Mouse (Mus musculus) CH12.LX (cell line): Measurements from ENCODE around the gene Olfr1434. TPM values are rescaled to one million over a fixed set of nuclear protein-coding genes. Genes with fewer than 3 reads are reported as not detected.

Experiments used
- DNase-seq: peaks from one replicate; pipeline ENCODE4 v3.0.0-alpha.2; 2013; ENCODE audit errors: extremely low read depth
- H3K27ac ChIP-seq: 2 replicates; pipeline ENCODE4 v1.5.1; 2012; ENCODE audit warnings: low read depth, mild to moderate bottlenecking, control low read depth, moderate library complexity; ENCODE audit not compliant: insufficient read depth
- H3K27me3 ChIP-seq: replicated peaks from 2 replicates; pipeline ENCODE3; 2012; ENCODE audit warnings: inconsistent platforms
- H3K36me3 ChIP-seq, 2 experiments: replicated peaks in 1 of 2; 2 replicates each; pipeline versions ENCODE3 to v1.6.1; 2012; ENCODE audit warnings: inconsistent platforms in 1 of 2, low read length in 1 of 2, mild to moderate bottlenecking in 1 of 2, mixed read lengths in 1 of 2, moderate library complexity in 1 of 2; ENCODE audit not compliant: control insufficient read depth in 1 of 2, insufficient read depth in 1 of 2
- H3K4me1 ChIP-seq, 2 experiments: 2 replicates each; pipeline ENCODE4 v1.6.1; 2012; ENCODE audit warnings: inconsistent platforms in 1 of 2, moderate library complexity in 1 of 2; ENCODE audit not compliant: insufficient read depth in 2 of 2, control insufficient read depth in 1 of 2
- H3K4me2 ChIP-seq: 2 replicates; pipeline ENCODE4 v1.6.1; 2012; ENCODE audit warnings: low read depth, mild to moderate bottlenecking, control low read depth; ENCODE audit not compliant: poor library complexity, insufficient read depth, severe bottlenecking
- H3K4me3 ChIP-seq, 3 experiments: fragments of 150-350 bp in 1 of 3; sonication (generic) in 1 of 3; replicated peaks in 1 of 3; 2 replicates each; pipeline versions ENCODE3 to v1.5.1; 2011 to 2012; ENCODE audit warnings: low read depth in 2 of 3, low read length in 2 of 3, mild to moderate bottlenecking in 2 of 3, moderate library complexity in 2 of 3, control low read depth in 1 of 3, improper control_type of control experiment in 1 of 3, inconsistent platforms in 1 of 3, mixed read lengths in 1 of 3; ENCODE audit not compliant: poor library complexity in 1 of 3
- H3K79me2 ChIP-seq: replicated peaks from 2 replicates; pipeline ENCODE4 v1.6.1; 2012; ENCODE audit warnings: mild to moderate bottlenecking, moderate library complexity; ENCODE audit not compliant: control insufficient read depth, poor library complexity, insufficient read depth, severe bottlenecking; ENCODE audit errors: extremely low read depth
- H3K9ac ChIP-seq: 2 replicates; pipeline ENCODE4 v1.6.1; 2012; ENCODE audit warnings: low read depth, mild to moderate bottlenecking, control low read depth, moderate library complexity; ENCODE audit not compliant: insufficient read depth
- H3K9me3 ChIP-seq: replicated peaks from 2 replicates; pipeline ENCODE3; 2012; ENCODE audit warnings: low read length, inconsistent platforms, mixed read lengths
- BHLHE40 ChIP-seq: IDR thresholded peaks from 2 replicates; pipeline ENCODE4 v1.6.1; 2011; ENCODE audit warnings: mild to moderate bottlenecking, low read depth, low read length, improper control_type of control experiment
- CTCF ChIP-seq, 2 experiments: IDR thresholded peaks in 1 of 2; conservative IDR thresholded peaks in 1 of 2; 2 replicates each; pipeline ENCODE4 v1.5.1; 2011 to 2012; ENCODE audit warnings: low read depth in 2 of 2, low read length in 2 of 2, improper control_type of control experiment in 1 of 2, inconsistent platforms in 1 of 2, mild to moderate bottlenecking in 1 of 2, moderate library complexity in 1 of 2
- IRF4 ChIP-seq: IDR thresholded peaks from 2 replicates; pipeline ENCODE4 v1.6.1; 2014; ENCODE audit warnings: low read depth, mild to moderate bottlenecking, inconsistent platforms, low read length, improper control_type of control experiment
- JUN ChIP-seq: IDR thresholded peaks from 2 replicates; pipeline ENCODE4 v1.6.1; 2011; ENCODE audit warnings: low read depth, mild to moderate bottlenecking, low read length, improper control_type of control experiment, moderate library complexity; ENCODE audit not compliant: insufficient read depth
- KAT2A ChIP-seq: IDR thresholded peaks from 2 replicates; pipeline ENCODE4 v1.6.1; 2012; ENCODE audit warnings: low read length, improper control_type of control experiment, inconsistent platforms; ENCODE audit not compliant: insufficient replicate concordance
- MAFK ChIP-seq: IDR thresholded peaks from 2 replicates; pipeline ENCODE4 v1.6.1; 2011; ENCODE audit warnings: low read length, improper control_type of control experiment; ENCODE audit not compliant: insufficient replicate concordance
- MYC ChIP-seq: IDR thresholded peaks from 2 replicates; pipeline ENCODE4 v1.6.1; 2011; ENCODE audit warnings: low read depth, mild to moderate bottlenecking, improper control_type of control experiment, low read length
- NRF1 ChIP-seq: IDR thresholded peaks from 2 replicates; pipeline ENCODE4 v1.6.1; 2014; ENCODE audit warnings: low read depth, mild to moderate bottlenecking, inconsistent platforms, low read length, improper control_type of control experiment, moderate library complexity
- SMC3 ChIP-seq: IDR thresholded peaks from 2 replicates; pipeline ENCODE4 v1.6.1; 2011; ENCODE audit warnings: low read depth, low read length, improper control_type of control experiment
- TBP ChIP-seq: conservative IDR thresholded peaks from 2 replicates; pipeline ENCODE4 v1.6.1; 2011; ENCODE audit warnings: low read depth, low read length, improper control_type of control experiment
- TCF12 ChIP-seq: IDR thresholded peaks from 2 replicates; pipeline ENCODE4 v1.6.1; 2014; ENCODE audit warnings: low read depth, mild to moderate bottlenecking, inconsistent platforms, low read length, improper control_type of control experiment
- dilution Hi-C: fragments of 300-500 bp; cut with MboI; formaldehyde crosslinking; loops from 2 replicates; pipeline ENCODE4 v1.14.3; 2020; ENCODE audit warnings: low sequenced_read_pairs; ENCODE audit not compliant: extremely low pct_unique_long_range_greater_than_20kb, extremely low pct_ligation_motif_present
- in situ Hi-C: fragments of 300-500 bp; cut with MboI; formaldehyde crosslinking; loops from 3 replicates; pipeline ENCODE4 v1.14.3; 2019; ENCODE audit warnings: low sequenced_read_pairs, low pct_ligation_motif_present, low pct_unique_long_range_greater_than_20kb, mixed read lengths
- polyA plus RNA-seq: library from polyadenylated mRNA; unstranded; fragments of >175 nt; gene quantifications from 2 replicates; pipeline ENCODE4 v1.2.1, GENCODE M21; 2012; ENCODE audit warnings: low read depth; ENCODE audit not compliant: insufficient read length
- total RNA-seq, 2 experiments: library from RNA; depleted of rRNA; stranded (reverse); fragments of 300-350 nt in 1 of 2; fragments of >200 nt in 1 of 2; gene quantifications; 2 replicates each; pipeline ENCODE4 v1.2.3; 2012 to 2014

The Olfr1434 gene
- total and polyA plus RNA-seq, 3 experiments, result not detected

DNA sequence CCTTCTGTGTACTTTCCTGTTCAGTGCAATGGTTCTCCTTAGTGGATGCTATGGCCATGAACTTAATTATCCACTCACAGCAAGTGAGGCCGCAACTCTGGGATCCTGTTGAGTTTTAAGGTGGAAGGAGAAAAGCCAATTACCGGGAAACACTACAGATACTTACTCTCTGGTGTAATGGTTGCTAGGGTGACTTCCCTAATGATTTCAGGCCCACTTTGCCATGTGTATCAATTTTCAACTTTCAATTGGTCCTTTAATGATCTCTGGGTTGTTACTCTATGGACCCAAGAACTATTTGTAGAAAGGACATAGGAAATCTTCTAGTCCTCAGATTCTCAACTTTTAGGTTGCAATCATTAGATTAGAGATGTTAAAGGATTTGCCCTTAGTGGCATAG lies 45.3 kb downstream of the Olfr1434 start, which contains the start of gene Olfr1437:
Gene Olfr1437 (minus strand): TSS at position 101 of the 400 bp plus-strand sequence.
- no peak for TF ChIP-seq TCF12
- TF ChIP-seq KAT2A, result no peak
- no peak for TF ChIP-seq IRF4
- TF ChIP-seq TBP, result no peak
- TF ChIP-seq SMC3, result no peak
- TF ChIP-seq MYC, result no peak
- TF ChIP-seq BHLHE40, result no peak
- no peak for TF ChIP-seq JUN
- no peak for TF ChIP-seq MAFK
- no peak for TF ChIP-seq NRF1
- no peak for TF ChIP-seq CTCF (conservative IDR thresholded peaks at IDR 0.05 in 1 of 2, IDR thresholded peaks at IDR 0.05 in 1 of 2; ENCODE audit: low read depth in 2 of 2, low read length in 2 of 2)
- no peak within 1 kb of the TSS for H3K4me2 ChIP-seq
- no peak within 1 kb of the TSS for H3K4me3 ChIP-seq
- dilution Hi-C loops (no loop called here), in situ Hi-C loops (no loop called here)
- DNase-seq, result no peak
- no peak within 1 kb of the TSS for H3K27ac ChIP-seq
- H3K4me1 ChIP-seq, result no peaks in the 10 kb centered on the region
- H3K9ac ChIP-seq, result no peak within 1 kb of the TSS
- no peaks in the 10 kb centered on the region for H3K36me3 ChIP-seq
- H3K79me2 ChIP-seq, result no peaks in the 10 kb centered on the region
- H3K9me3 ChIP-seq, result no peaks in the 10 kb centered on the region
- no peaks in the 10 kb centered on the region for H3K27me3 ChIP-seq

Other genes starting within 250 kb of the Olfr1434 start
- gene Olfr1423, start 238.5 kb upstream of the Olfr1434 start, total RNA-seq (2012; rRNA removed), result under 0.01 TPM in 1 of 2 replicates, not detected in the other
- gene Olfr1423, start 238.5 kb upstream of the Olfr1434 start, total RNA-seq (2014; rRNA removed), result not detected in 2 replicates
- gene Olfr1423, start 238.5 kb upstream of the Olfr1434 start, polyA plus RNA-seq, result 0.04 and 0.07 TPM in 2 replicates
- gene Olfr1424, start 217.2 kb upstream of the Olfr1434 start, total RNA-seq (2012; rRNA removed), result not detected in 2 replicates
- gene Olfr1424, start 217.2 kb upstream of the Olfr1434 start, total RNA-seq (2014; rRNA removed), result not detected in 2 replicates
- gene Olfr1424, start 217.2 kb upstream of the Olfr1434 start, polyA plus RNA-seq, result not detected in 2 replicates
- not detected in 2 replicates for gene Olfr1425, start 202.1 kb upstream of the Olfr1434 start, total RNA-seq (2012; rRNA removed)
- not detected in 2 replicates for gene Olfr1425, start 202.1 kb upstream of the Olfr1434 start, total RNA-seq (2014; rRNA removed)
- not detected in 2 replicates for gene Olfr1425, start 202.1 kb upstream of the Olfr1434 start, polyA plus RNA-seq
- gene Olfr1426, start 187.8 kb upstream of the Olfr1434 start, total RNA-seq (2012; rRNA removed), result not detected in 2 replicates
- gene Olfr1426, start 187.8 kb upstream of the Olfr1434 start, total RNA-seq (2014; rRNA removed), result not detected in 2 replicates
- gene Olfr1426, start 187.8 kb upstream of the Olfr1434 start, polyA plus RNA-seq, result not detected in 2 replicates
- not detected in 2 replicates for gene Olfr1427, start 176.5 kb upstream of the Olfr1434 start, total RNA-seq (2012; rRNA removed)
- gene Olfr1427, start 176.5 kb upstream of the Olfr1434 start, total RNA-seq (2014; rRNA removed), result not detected in 2 replicates
- gene Olfr1427, start 176.5 kb upstream of the Olfr1434 start, polyA plus RNA-seq, result not detected in 2 replicates
- gene Olfr1428, start 164.0 kb upstream of the Olfr1434 start, total RNA-seq (2012; rRNA removed), result not detected in 2 replicates
- not detected in 2 replicates for gene Olfr1428, start 164.0 kb upstream of the Olfr1434 start, total RNA-seq (2014; rRNA removed)
- gene Olfr1428, start 164.0 kb upstream of the Olfr1434 start, polyA plus RNA-seq, result not detected in 2 replicates
- not detected in 2 replicates for gene Olfr76, start 156.7 kb upstream of the Olfr1434 start, total RNA-seq (2012; rRNA removed)
- gene Olfr76, start 156.7 kb upstream of the Olfr1434 start, total RNA-seq (2014; rRNA removed), result not detected in 2 replicates
- not detected in 2 replicates for gene Olfr76, start 156.7 kb upstream of the Olfr1434 start, polyA plus RNA-seq
- gene Olfr1555-ps1, start 109.7 kb upstream of the Olfr1434 start, total RNA-seq (2012; rRNA removed), result not detected in 2 replicates
- gene Olfr1555-ps1, start 109.7 kb upstream of the Olfr1434 start, total RNA-seq (2014; rRNA removed), result not detected in 2 replicates
- not detected in 2 replicates for gene Olfr1555-ps1, start 109.7 kb upstream of the Olfr1434 start, polyA plus RNA-seq
- not detected in 2 replicates for gene Olfr1431, start 79.2 kb upstream of the Olfr1434 start, total RNA-seq (2012; rRNA removed)
- not detected in 2 replicates for gene Olfr1431, start 79.2 kb upstream of the Olfr1434 start, total RNA-seq (2014; rRNA removed)
- not detected in 2 replicates for gene Olfr1431, start 79.2 kb upstream of the Olfr1434 start, polyA plus RNA-seq
- gene Olfr1432, start 47.3 kb upstream of the Olfr1434 start, total RNA-seq (2012; rRNA removed), result not detected in 2 replicates
- gene Olfr1432, start 47.3 kb upstream of the Olfr1434 start, total RNA-seq (2014; rRNA removed), result not detected in 2 replicates
- not detected in 2 replicates for gene Olfr1432, start 47.3 kb upstream of the Olfr1434 start, polyA plus RNA-seq
- not detected in 2 replicates for gene Olfr262, start 38.2 kb upstream of the Olfr1434 start, total RNA-seq (2012; rRNA removed)
- not detected in 2 replicates for gene Olfr262, start 38.2 kb upstream of the Olfr1434 start, total RNA-seq (2014; rRNA removed)
- not detected in 2 replicates for gene Olfr262, start 38.2 kb upstream of the Olfr1434 start, polyA plus RNA-seq
- not detected in 2 replicates for gene Olfr235, start 18.8 kb upstream of the Olfr1434 start, total RNA-seq (2012; rRNA removed)
- not detected in 2 replicates for gene Olfr235, start 18.8 kb upstream of the Olfr1434 start, total RNA-seq (2014; rRNA removed)
- gene Olfr235, start 18.8 kb upstream of the Olfr1434 start, polyA plus RNA-seq, result not detected in 2 replicates
- not detected in 2 replicates for gene Olfr1436, start 19.3 kb downstream of the Olfr1434 start, total RNA-seq (2012; rRNA removed)
- not detected in 2 replicates for gene Olfr1436, start 19.3 kb downstream of the Olfr1434 start, total RNA-seq (2014; rRNA removed)
- gene Olfr1436, start 19.3 kb downstream of the Olfr1434 start, polyA plus RNA-seq, result not detected in 2 replicates
- gene Olfr1437, start 45.2 kb downstream of the Olfr1434 start, total RNA-seq (2012; rRNA removed), result not detected in 2 replicates
- gene Olfr1437, start 45.2 kb downstream of the Olfr1434 start, total RNA-seq (2014; rRNA removed), result not detected in 2 replicates
- not detected in 2 replicates for gene Olfr1437, start 45.2 kb downstream of the Olfr1434 start, polyA plus RNA-seq
- gene Olfr1438-ps1, start 56.1 kb downstream of the Olfr1434 start, total RNA-seq (2012; rRNA removed), result not detected in 2 replicates
- not detected in 2 replicates for gene Olfr1438-ps1, start 56.1 kb downstream of the Olfr1434 start, total RNA-seq (2014; rRNA removed)
- gene Olfr1438-ps1, start 56.1 kb downstream of the Olfr1434 start, polyA plus RNA-seq, result not detected in 2 replicates
- gene Olfr1440, start 107.4 kb downstream of the Olfr1434 start, total RNA-seq (2012; rRNA removed), result not detected in 2 replicates
- not detected in 2 replicates for gene Olfr1440, start 107.4 kb downstream of the Olfr1434 start, total RNA-seq (2014; rRNA removed)
- gene Olfr1440, start 107.4 kb downstream of the Olfr1434 start, polyA plus RNA-seq, result not detected in 2 replicates
- 0.13 TPM in 1 of 2 replicates, not detected in the other for gene Olfr1441, start 137.6 kb downstream of the Olfr1434 start, total RNA-seq (2012; rRNA removed)
- not detected in 2 replicates for gene Olfr1441, start 137.6 kb downstream of the Olfr1434 start, total RNA-seq (2014; rRNA removed)
- not detected in 2 replicates for gene Olfr1441, start 137.6 kb downstream of the Olfr1434 start, polyA plus RNA-seq
- not detected in 2 replicates for gene Pfpl, start 148.1 kb downstream of the Olfr1434 start, total RNA-seq (2012; rRNA removed)
- not detected in 2 replicates for gene Pfpl, start 148.1 kb downstream of the Olfr1434 start, total RNA-seq (2014; rRNA removed)
- not detected in 2 replicates for gene Pfpl, start 148.1 kb downstream of the Olfr1434 start, polyA plus RNA-seq
- 43.8 and 53.6 TPM in 2 replicates for gene Mpeg1, start 180.9 kb downstream of the Olfr1434 start, total RNA-seq (2012; rRNA removed)
- gene Mpeg1, start 180.9 kb downstream of the Olfr1434 start, total RNA-seq (2014; rRNA removed), result 67.0 and 68.0 TPM in 2 replicates
- gene Mpeg1, start 180.9 kb downstream of the Olfr1434 start, polyA plus RNA-seq, result 241 and 270 TPM in 2 replicates
- 19.2 and 21.2 TPM in 2 replicates for gene Dtx4, start 221.6 kb downstream of the Olfr1434 start, total RNA-seq (2012; rRNA removed)
- 15.6 and 16.4 TPM in 2 replicates for gene Dtx4, start 221.6 kb downstream of the Olfr1434 start, total RNA-seq (2014; rRNA removed)
- gene Dtx4, start 221.6 kb downstream of the Olfr1434 start, polyA plus RNA-seq, result 28.7 and 30.5 TPM in 2 replicates